Mouse (Mus musculus) myocyte (in vitro differentiated cells): Measurements from ENCODE around the gene Gm20388. TPM values are rescaled to one million over a fixed set of nuclear protein-coding genes. Genes with fewer than 3 reads are reported as not detected.

ENCODE experiments used
- H3K27me3 ChIP-seq: one replicate; pipeline ENCODE4 v1.6.1; 2011; ENCODE audit not compliant: control insufficient read depth, insufficient read depth, insufficient read length
- H3K36me3 ChIP-seq: one replicate; pipeline ENCODE4 v1.6.1; 2011; ENCODE audit not compliant: control insufficient read depth, insufficient read depth
- H3K4me2 ChIP-seq: one replicate; pipeline ENCODE4 v1.6.1; 2011; ENCODE audit warnings: low read depth, control low read depth
- H3K4me3 ChIP-seq: one replicate; pipeline ENCODE4 v1.5.1; 2011; ENCODE audit warnings: mild to moderate bottlenecking, control low read depth, moderate library complexity
- H3K79me2 ChIP-seq: one replicate; pipeline ENCODE4 v1.6.1; 2011; ENCODE audit not compliant: control insufficient read depth, insufficient read depth
- H3ac ChIP-seq: one replicate; pipeline ENCODE4 v1.6.1; 2011; ENCODE audit not compliant: control insufficient read depth, insufficient read length
- CEBPB ChIP-seq: IDR thresholded peaks from 2 replicates; pipeline ENCODE4 v1.6.1; 2011; ENCODE audit warnings: mild to moderate bottlenecking, moderate library complexity; ENCODE audit not compliant: poor library complexity, insufficient read depth, severe bottlenecking
- E2F4 ChIP-seq: IDR thresholded peaks from one replicate; pipeline ENCODE4 v1.6.1; 2011; ENCODE audit warnings: mild to moderate bottlenecking, control low read depth, moderate library complexity; ENCODE audit not compliant: insufficient read depth
- MAX ChIP-seq: IDR thresholded peaks from one replicate; pipeline ENCODE4 v1.6.1; 2011; ENCODE audit warnings: low read depth, mild to moderate bottlenecking, control low read depth
- MYOD1 ChIP-seq, 3 experiments: IDR thresholded peaks; one replicate each; pipeline ENCODE4 v1.6.1; 2011; ENCODE audit warnings: control low read depth in 2 of 3, low read depth in 2 of 3, mild to moderate bottlenecking in 2 of 3, moderate library complexity in 1 of 3; ENCODE audit not compliant: insufficient read length in 2 of 3, control insufficient read depth in 1 of 3
- MYOG ChIP-seq, 3 experiments: IDR thresholded peaks; one replicate each; pipeline ENCODE4 v1.6.1; 2011; ENCODE audit warnings: control low read depth in 2 of 3, low read depth in 2 of 3, mild to moderate bottlenecking in 2 of 3; ENCODE audit not compliant: insufficient read length in 2 of 3, control insufficient read depth in 1 of 3, insufficient read depth in 1 of 3
- POLR2A ChIP-seq: IDR thresholded peaks from one replicate; pipeline ENCODE4 v1.6.1; 2011; ENCODE audit warnings: low read depth, mild to moderate bottlenecking, control low read depth, moderate library complexity; ENCODE audit not compliant: insufficient read length
- POLR2AphosphoS2 ChIP-seq: IDR thresholded peaks from one replicate; pipeline ENCODE4 v1.6.1; 2011; ENCODE audit warnings: low read depth, control low read depth; ENCODE audit not compliant: insufficient read length
- REST ChIP-seq: IDR thresholded peaks from one replicate; pipeline ENCODE4 v1.6.1; 2011; ENCODE audit warnings: mild to moderate bottlenecking, control low read depth, moderate library complexity; ENCODE audit not compliant: insufficient read depth, insufficient read length
- SRF ChIP-seq: IDR thresholded peaks from one replicate; pipeline ENCODE4 v1.6.1; 2011; ENCODE audit warnings: low read depth; ENCODE audit not compliant: control insufficient read depth, insufficient read length
- TCF12 ChIP-seq: IDR thresholded peaks from one replicate; pipeline ENCODE4 v1.6.1; 2011; ENCODE audit warnings: mild to moderate bottlenecking, control low read depth; ENCODE audit not compliant: poor library complexity, insufficient read depth, severe bottlenecking
- TCF3 ChIP-seq: IDR thresholded peaks from one replicate; pipeline ENCODE4 v1.6.1; 2011; ENCODE audit warnings: low read depth, control low read depth; ENCODE audit not compliant: insufficient read length
- USF1 ChIP-seq: IDR thresholded peaks from one replicate; pipeline ENCODE4 v1.6.1; 2011; ENCODE audit warnings: low read depth, mild to moderate bottlenecking, control low read depth, moderate library complexity
- polyA plus RNA-seq: library from polyadenylated mRNA; unstranded; fragments of >200 nt; fragmentation: generic; extraction: Trizol; gene quantifications from one replicate; pipeline ENCODE4 v1.2.1, GENCODE M21; 2012; ENCODE audit warnings: missing spikeins

Gm20388 gene
- polyA plus RNA-seq, 1 experiment: 15.3 TPM

DNA sequence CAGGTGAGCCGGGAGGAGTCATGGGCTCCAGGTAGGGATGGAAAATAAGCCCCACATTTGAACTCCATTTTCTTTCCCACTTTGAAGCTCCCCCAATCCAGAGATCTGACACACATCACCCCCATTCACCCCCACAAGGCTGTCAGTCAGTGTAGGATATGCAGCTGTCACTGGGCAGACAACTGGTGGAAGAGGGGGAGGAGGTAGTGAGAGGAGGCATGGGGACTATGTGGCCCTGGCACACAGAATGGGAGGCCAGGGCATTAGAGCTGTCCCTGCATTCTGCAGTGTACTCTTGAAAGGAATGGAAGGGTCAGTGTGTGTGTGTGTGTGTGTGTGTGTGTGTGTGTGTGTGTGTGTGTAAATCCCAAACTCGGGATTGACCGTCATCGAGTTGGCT, 3984.6 kb downstream of the Gm20388 start:
- Histone ChIP-seq H3K4me3 (peak overlapping the region; percentile 67), H3K79me2 (peaks cover 6% of the 10 kb centered on the region), H3K27me3 (no peaks in the 10 kb centered on the region), H3K4me2 (peak overlapping the region; percentile 65), H3ac (no peak overlapping the region), H3K36me3 (no peaks in the 10 kb centered on the region)
- TF ChIP-seq MYOD1 (IDR thresholded peaks at IDR 0.05; ENCODE audit: control insufficient read depth in 1 of 3, insufficient read length in 2 of 3, low read depth in 2 of 3) (peak; percentile 96 to 100 (median 99)), TCF12 (peak; percentile 98), MYOG (IDR thresholded peaks at IDR 0.05; ENCODE audit: control insufficient read depth in 1 of 3, insufficient read depth in 1 of 3, insufficient read length in 2 of 3, low read depth in 2 of 3) (peak; percentile 97 to 99 (median 99)), USF1 (no peak), TCF3 (peak; percentile 96)

DNA sequence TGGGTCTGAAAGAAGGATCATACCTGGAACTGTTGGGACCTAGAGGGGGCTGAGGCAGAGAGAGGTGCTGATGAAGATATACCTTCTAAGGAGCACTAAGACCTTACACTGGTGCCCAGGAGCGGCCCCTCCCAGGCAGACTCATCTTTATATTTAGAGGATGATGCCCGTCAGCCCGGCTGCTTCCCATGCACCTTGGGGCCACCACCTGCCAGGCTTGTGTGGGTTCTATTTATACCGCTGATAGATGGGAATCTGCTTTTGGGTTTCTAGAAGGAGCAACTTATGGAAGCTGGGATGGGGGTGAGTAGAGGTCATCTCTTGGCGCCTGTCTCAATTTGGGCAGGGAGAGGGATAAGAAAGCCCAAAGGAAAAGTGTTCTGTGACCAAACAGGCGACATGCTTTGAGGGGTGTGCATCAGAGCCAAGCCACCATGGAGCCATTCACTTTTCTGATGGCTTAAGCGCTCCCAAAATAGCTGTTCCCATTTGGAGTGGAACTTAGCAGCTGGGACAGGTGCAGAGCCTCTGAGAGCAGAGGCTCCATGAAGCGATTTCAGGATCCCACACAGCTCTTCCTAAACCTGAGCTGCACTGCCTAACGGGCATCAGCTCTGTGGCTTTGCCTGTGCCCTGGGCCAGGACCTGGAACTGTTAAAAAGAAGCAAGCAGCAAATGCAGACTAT, 3985.2 kb downstream of the Gm20388 start:
- H3K79me2 ChIP-seq: peaks cover 6% of the 10 kb centered on the region
- H3K27me3 ChIP-seq: no peaks in the 10 kb centered on the region
- no peaks in the 10 kb centered on the region for H3K36me3 ChIP-seq
- H3K4me3 ChIP-seq: peak overlapping the region; percentile 67
- TF ChIP-seq USF1 (no peak), POLR2AphosphoS2 (peak; percentile 24), TCF12 (peak; percentile 96), E2F4 (no peak), CEBPB (no peak), SRF (no peak), TCF3 (peak; percentile 37), POLR2A (peak; percentile 32), MYOD1 (IDR thresholded peaks at IDR 0.05; ENCODE audit: control insufficient read depth in 1 of 3, insufficient read length in 2 of 3, low read depth in 2 of 3) (peak; percentile 89 to 91 (median 89)), REST (no peak), MYOG (IDR thresholded peaks at IDR 0.05; ENCODE audit: control insufficient read depth in 1 of 3, insufficient read depth in 1 of 3, insufficient read length in 2 of 3, low read depth in 2 of 3) (peak; percentile 75 to 98 (median 85)), MAX (no peak)
- H3ac ChIP-seq: no peak overlapping the region
- H3K4me2 ChIP-seq: peak overlapping the region; percentile 65

DNA sequence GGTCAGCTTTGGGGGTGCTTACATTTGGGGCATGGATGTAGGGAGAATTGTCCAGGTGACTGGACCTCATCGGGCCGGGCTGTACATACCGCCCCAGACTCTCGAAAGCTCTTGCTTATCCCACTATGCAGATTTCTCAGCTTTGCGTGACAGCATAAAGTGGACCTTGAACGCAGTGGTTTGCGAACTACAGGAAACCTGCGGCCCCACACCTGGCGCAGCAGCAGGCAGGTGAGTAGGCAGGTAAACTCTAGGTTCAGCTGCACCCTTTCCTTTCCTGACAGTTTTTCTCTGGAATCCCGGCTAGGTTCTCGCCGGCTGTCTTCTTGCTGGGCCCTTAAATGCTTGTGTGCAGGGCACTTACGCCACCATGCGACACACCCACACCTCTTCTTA, 3985.7 kb downstream of the Gm20388 start:
- no peaks in the 10 kb centered on the region for H3K36me3 ChIP-seq
- no peak for TF ChIP-seq MYOG (IDR thresholded peaks at IDR 0.05; ENCODE audit: control insufficient read depth in 1 of 3, insufficient read depth in 1 of 3, insufficient read length in 2 of 3, low read depth in 2 of 3)
- TF ChIP-seq POLR2A: no peak
- TF ChIP-seq REST: no peak
- TF ChIP-seq USF1: no peak
- no peak for TF ChIP-seq SRF
- no peak for TF ChIP-seq POLR2AphosphoS2
- TF ChIP-seq E2F4: no peak
- no peak for TF ChIP-seq TCF12
- no peak for TF ChIP-seq CEBPB
- no peak for TF ChIP-seq TCF3
- no peak for TF ChIP-seq MYOD1 (IDR thresholded peaks at IDR 0.05; ENCODE audit: control insufficient read depth in 1 of 3, insufficient read length in 2 of 3, low read depth in 2 of 3)
- no peak for TF ChIP-seq MAX
- H3K27me3 ChIP-seq: no peaks in the 10 kb centered on the region
- peak overlapping the region; percentile 13 for H3K4me3 ChIP-seq
- H3ac ChIP-seq: no peak overlapping the region
- H3K4me2 ChIP-seq: peak overlapping the region; percentile 57
- H3K79me2 ChIP-seq: peaks cover 6% of the 10 kb centered on the region

- TF ChIP-seq POLR2AphosphoS2 (no peak), POLR2A (no peak), SRF (no peak), MAX (no peak), TCF3 (no peak), CEBPB (no peak), E2F4 (no peak), MYOD1 (IDR thresholded peaks at IDR 0.05; ENCODE audit: control insufficient read depth in 1 of 3, insufficient read length in 2 of 3, low read depth in 2 of 3) (no peak), USF1 (no peak), TCF12 (no peak), MYOG (IDR thresholded peaks at IDR 0.05; ENCODE audit: control insufficient read depth in 1 of 3, insufficient read depth in 1 of 3, insufficient read length in 2 of 3, low read depth in 2 of 3) (no peak), REST (no peak)
- Histone ChIP-seq H3K36me3 (no peaks in the 10 kb centered on the region), H3K4me3 (peak overlapping the region; percentile 13), H3K79me2 (peaks cover 6% of the 10 kb centered on the region), H3ac (no peak overlapping the region), H3K27me3 (no peaks in the 10 kb centered on the region), H3K4me2 (peak overlapping the region; percentile 57)
Measured at GRCm38 (mm10) chr8:123896774-123897173, 3986.1 kb downstream of the Gm20388 start.
